Mouse (Mus musculus): ENCODE results near the gene Usp2.

DNA sequence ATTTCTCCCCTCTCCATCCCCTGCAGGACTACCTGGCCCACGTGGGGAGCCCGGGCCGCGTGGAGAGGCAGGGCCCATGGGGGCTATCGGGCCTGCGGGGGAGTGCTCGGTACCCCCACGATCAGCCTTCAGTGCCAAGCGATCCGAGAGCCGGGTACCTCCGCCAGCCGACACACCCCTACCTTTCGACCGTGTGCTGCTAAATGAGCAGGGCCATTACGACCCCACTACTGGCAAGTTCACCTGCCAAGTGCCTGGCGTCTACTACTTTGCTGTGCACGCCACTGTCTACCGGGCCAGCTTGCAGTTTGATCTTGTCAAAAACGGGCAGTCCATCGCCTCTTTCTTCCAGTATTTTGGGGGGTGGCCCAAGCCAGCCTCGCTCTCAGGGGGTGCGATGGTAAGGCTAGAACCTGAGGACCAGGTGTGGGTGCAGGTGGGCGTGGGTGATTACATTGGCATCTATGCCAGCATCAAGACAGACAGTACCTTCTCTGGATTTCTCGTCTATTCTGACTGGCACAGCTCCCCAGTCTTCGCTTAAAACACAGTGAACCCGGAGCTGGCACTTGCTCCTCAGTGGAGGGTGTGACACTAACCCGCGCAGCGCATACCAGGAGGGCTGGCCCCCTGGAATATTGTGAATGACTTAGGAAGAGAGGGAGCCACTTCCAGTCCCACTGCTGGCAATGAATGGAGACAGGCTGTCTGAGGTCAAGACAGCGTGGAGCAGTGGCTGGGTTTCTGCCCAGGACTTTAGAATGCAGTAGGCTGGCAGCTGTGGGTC, 41.6 kb downstream of the Usp2 start:
- TF ChIP-seq CTCF (IDR thresholded peaks at IDR 0.05 in 2 of 3, conservative IDR thresholded peaks at IDR 0.05 in 1 of 3; ENCODE audit: control insufficient read depth in 1 of 3, insufficient read depth in 1 of 3, low read depth in 2 of 3, low read length in 3 of 3, poor library complexity in 1 of 3, severe bottlenecking in 1 of 3), result no peak
- no peak for TF ChIP-seq GATA1 (IDR thresholded peaks at IDR 0.05; ENCODE audit: low read depth, low read length)
- TF ChIP-seq USF1 (IDR thresholded peaks at IDR 0.05; ENCODE audit: low read depth, low read length), result no peak
- no peak for TF ChIP-seq MYC (IDR thresholded peaks at IDR 0.05; ENCODE audit: low read depth, low read length)
- no peak for TF ChIP-seq MAFK (IDR thresholded peaks at IDR 0.05; ENCODE audit: borderline replicate concordance, low read depth, low read length)
- TF ChIP-seq MAX (IDR thresholded peaks at IDR 0.05; ENCODE audit: low read length), result no peak
- no peak for TF ChIP-seq NRF1 (IDR thresholded peaks at IDR 0.05; ENCODE audit: insufficient read depth, low read depth, low read length, poor library complexity, severe bottlenecking)
- no peak for TF ChIP-seq EP300 (IDR thresholded peaks at IDR 0.05; ENCODE audit: low read depth in 1 of 2, low read length in 2 of 2)
- no peak for TF ChIP-seq RCOR1 (IDR thresholded peaks at IDR 0.05; ENCODE audit: low read depth, low read length)
- no peak for TF ChIP-seq JUND (IDR thresholded peaks at IDR 0.05; ENCODE audit: low read depth, low read length)

Measured in MEL (cell line).